Mouse (Mus musculus): ENCODE measurements around the gene Cyp8b1.
A peak's percentile ranks its signal among the peaks of the same experiment; 100 is the strongest.

Cyp8b1 gene

GRCm38 (mm10) chr9:121915056-121915455 lies 1.0 kb downstream of the Cyp8b1 start:
- DNase-seq (ENCODE audit: low spot score) = no peak

DNA sequence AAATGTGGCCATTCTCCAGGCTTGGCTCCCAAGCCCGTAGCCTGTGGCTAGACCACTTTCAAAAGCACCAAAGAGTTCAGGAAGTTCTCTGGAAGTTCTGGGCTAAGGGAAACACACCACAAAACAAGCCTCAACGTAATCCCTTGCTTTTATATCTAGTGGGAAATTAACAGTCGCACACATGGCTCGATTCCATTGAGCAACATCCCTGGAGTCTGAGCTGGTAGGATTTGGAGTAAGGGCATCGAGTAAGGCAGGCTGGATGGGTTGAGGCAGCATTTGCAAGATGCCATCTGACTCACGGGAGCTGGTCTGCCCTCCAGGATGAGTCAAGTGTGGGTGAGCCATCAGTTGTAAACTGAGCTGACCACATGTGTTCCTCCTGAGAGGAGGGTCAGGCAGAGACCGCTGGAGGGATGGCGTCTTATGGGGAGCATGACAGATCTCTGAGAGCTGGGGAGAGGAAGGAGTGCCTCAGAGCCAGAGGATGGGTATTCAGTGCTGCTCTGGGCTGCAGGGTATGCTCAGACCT lies 1.8 kb downstream of the Cyp8b1 start:
- no peak for DNase-seq (ENCODE audit: low spot score)

- DNase-seq (ENCODE audit: low spot score) = no peak
Measured at GRCm38 (mm10) chr9:121912786-121913185, 3.3 kb downstream of the Cyp8b1 start.

DNA sequence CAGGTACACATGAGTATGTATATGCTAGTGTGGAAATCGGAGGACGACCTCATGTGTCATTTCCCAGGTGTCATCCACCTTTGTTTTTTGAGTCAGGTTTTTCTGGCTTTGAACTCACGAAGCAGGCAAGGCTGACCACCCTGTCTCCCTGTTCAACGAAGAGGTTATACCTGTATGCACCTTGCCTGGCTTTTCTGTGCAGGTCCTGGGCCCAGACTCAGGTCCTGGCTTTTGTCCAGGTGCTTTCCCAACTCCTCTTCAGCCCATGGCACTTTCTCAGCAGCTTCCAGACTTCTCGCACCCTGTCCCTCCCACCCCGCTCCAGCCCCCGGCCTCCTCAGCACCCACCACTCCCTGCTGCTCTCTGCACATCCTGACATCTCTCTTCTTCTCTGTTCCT lies 4.9 kb downstream of the Cyp8b1 start:
- DNase-seq (ENCODE audit: low spot score) = no peak

- DNase-seq (ENCODE audit: low spot score) = no peak
Measured at GRCm38 (mm10) chr9:121909635-121910034, 6.5 kb downstream of the Cyp8b1 start.

- no peak for DNase-seq (ENCODE audit: low spot score)
Measured at GRCm38 (mm10) chr9:121908321-121908720, 7.8 kb downstream of the Cyp8b1 start.

DNA sequence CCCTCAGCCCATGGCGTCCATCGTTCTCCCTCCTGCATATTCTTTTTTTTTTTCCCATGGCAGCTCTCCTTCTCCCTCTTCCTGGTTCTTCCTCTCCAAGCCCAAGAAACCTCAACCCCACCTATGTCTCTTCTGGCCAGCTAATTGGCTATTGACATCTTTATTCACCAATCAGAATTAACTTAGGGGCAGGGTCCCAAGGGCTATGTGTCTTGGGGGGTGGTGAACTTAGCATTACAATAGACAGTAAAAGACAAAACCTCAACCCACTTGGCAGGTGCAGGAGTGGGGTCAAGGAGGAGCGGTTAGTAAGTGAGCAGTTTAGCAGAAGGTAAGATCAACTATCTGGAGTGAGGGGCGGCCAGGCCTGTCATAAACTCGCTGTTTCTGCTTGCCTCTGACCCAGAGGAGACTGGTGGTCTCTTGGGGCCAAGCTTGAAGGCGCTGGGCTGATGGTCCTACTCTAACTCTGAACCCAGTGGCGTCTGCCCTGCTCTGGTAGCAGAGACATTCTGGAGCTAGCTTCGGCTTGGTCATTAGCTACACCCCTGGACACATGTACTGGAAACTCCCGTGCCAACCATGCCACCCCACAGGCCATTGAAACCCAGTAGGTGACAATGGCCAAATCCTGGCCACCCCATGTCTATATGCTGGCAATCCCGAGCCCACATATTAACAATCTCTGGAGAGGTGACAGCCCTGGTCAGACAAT lies 8.6 kb downstream of the Cyp8b1 start:
- DNase-seq (ENCODE audit: low spot score) = no peak

DNA sequence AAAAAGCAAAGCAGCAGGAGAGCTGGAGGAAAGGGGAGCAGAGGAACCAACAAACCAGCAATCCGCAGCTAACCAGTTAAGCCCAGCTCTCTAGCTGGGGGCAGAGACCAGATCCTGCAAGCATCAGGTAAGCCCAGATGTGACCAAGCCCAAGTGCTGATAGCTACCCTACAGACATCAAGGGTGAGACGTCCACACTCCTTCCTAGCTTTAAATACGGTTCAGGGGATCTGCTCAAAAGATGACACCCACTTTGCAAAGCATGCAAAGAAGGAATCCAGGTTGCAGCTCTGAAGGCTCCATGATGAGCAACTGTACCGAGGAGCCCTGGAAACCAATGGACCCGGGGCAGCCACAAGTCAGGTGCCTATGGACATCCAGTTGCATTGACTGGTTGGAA lies 9.6 kb downstream of the Cyp8b1 start:
- no peak for DNase-seq (ENCODE audit: low spot score)

DNA sequence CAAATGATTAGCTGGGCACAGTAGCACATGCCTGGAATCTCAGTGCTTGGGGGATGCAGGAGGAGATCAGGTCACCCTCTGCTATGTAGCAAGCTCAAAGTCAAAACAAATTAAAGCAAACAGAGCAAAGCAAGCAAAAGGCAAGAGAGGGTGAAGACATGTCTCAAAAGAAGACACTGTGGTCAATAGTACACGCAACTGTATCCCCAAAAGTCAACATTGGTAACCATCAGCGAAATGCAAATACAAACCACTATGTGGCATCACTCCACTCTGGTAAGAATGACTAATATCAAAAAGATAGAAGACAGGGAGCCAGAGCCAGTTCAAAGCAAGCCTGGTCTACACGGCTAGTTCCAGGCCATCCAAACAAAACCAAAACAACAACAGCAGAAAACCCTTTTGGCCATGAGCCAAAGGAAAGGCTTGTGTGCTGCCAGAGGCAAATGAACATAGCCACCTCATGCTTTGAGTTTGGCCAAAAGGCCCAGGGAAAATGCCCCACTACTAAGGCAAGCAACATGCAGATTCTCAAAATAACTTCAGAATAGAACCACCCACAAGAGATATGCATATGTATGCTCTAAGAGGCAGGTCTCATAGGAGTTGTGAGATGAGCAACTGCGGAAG lies 10.4 kb downstream of the Cyp8b1 start:
- DNase-seq (ENCODE audit: low spot score) = peak; percentile 23

DNA sequence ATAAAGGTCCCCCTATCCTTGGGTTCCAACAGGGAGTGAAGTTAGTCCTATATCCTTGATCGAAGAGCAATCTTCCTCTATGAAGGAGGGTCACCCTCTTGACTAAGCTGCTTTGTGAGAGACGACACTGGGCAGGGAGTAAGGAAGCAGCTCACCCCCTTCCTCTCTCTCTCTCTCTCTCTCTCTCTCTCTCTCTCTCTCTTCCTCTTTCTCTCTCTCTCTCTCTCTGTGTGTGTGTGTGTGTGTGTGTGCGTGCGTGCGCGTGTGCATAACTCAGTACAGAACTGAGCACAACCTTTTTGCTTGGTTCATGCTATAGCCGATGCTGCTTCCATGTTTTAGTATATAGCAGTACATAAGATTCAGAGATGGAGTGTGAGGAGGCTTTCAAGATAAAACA lies 11.2 kb downstream of the Cyp8b1 start:
- DNase-seq (ENCODE audit: low spot score) = no peak

DNA sequence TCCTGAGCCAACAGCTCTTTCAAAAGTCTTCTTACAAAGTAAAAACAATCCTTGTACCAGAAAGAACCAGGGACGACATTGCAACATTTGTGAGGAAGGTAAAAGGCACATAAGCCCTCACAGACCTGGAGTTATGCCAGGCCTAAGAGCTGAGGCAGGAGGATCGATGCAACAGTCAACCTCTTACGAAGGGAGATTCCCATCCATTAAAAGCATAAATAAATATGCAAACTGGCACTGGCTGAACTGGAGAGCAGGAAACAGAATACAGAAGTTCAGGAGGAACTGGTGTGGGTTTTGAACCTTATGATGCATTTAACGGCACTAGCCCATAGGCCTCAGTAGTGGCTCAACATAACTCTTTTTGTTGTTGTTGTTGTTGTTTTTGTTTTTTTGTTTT lies 11.8 kb downstream of the Cyp8b1 start:
- DNase-seq (ENCODE audit: low spot score) = no peak

- peak; percentile 13 for DNase-seq (ENCODE audit: low spot score)
Measured at GRCm38 (mm10) chr9:121903476-121904305, 12.4 kb downstream of the Cyp8b1 start.

DNA sequence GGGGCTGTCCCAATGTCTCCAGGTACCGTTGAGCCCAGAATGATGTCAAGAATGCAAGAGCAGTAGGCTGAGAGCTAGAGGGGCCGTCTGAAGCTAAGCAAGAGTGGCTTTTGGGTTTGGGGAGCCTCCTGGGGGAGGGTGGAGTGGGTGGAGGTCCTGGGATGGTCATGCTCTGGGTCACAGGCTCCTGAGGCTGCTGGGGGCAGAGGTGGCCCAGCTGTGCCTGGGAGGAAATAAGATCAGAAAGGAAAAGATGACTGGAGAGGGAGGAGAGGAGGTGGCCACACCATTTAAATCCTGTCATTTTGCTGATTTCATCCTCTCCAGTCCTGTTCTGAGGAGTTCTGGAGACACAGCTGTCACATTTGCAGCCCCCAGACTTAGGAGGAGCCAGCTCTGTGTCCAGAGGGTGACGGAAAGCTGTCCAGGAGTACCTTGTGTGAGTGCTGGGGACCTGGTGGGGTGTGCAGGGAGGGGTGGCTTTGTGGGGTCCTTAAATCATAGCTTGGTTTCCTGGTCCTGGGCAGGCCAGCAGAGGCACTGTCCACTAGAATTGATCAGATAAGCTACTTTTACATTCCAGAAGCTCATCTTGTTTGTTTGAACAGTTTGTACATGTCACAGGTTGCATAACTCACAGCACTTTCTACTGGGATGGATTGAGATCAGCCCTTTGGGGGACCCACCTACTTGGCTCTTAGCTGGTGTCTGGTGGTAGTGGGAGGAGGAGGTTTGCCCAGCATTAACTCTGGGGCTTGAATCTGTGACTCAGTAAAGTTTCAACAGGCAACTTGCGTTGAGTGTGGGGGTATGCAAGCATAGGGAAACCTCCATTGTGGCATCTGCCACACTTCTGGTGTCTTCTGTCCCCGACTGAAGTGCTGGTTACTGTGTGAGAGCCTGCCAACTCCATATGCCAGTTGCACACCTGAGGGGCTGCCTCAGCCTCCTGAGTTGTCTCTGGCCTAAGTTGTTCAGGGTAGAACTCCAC lies 14.1 kb downstream of the Cyp8b1 start:
- DNase-seq (ENCODE audit: low spot score) = no peak

- no peak for DNase-seq (ENCODE audit: low spot score)
Measured at GRCm38 (mm10) chr9:121900282-121900855, 15.7 kb downstream of the Cyp8b1 start.

- DNase-seq (ENCODE audit: low spot score) = no peak
Measured at GRCm38 (mm10) chr9:121899306-121899705, 16.8 kb downstream of the Cyp8b1 start.

- no peak for DNase-seq (ENCODE audit: low spot score)
Measured at GRCm38 (mm10) chr9:121898245-121898644, 17.9 kb downstream of the Cyp8b1 start, which contains the start of gene Ackr2. Gene Ackr2, plus strand, starts transcription at chr9:121898355.

DNA sequence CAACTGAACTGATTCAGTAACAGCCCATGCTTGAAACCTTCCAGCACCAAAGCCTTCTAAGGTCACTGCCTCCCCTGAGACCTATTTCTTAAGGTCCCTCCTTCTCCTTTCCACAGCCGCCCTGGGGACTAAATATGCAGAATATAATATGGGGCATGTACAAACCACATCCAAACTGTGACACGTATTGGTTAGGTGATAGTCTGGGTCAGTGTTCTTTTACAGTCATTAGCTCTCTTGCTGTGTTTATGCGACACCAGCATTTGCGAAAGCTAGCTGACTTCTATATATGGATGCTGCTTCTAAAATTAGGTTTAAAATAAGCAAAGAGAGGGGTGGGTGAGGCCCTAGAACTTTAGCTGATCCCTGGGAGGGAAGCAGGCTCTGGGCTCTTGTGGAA lies 19.3 kb downstream of the Cyp8b1 start:
- DNase-seq (ENCODE audit: low spot score) = no peak

DNA sequence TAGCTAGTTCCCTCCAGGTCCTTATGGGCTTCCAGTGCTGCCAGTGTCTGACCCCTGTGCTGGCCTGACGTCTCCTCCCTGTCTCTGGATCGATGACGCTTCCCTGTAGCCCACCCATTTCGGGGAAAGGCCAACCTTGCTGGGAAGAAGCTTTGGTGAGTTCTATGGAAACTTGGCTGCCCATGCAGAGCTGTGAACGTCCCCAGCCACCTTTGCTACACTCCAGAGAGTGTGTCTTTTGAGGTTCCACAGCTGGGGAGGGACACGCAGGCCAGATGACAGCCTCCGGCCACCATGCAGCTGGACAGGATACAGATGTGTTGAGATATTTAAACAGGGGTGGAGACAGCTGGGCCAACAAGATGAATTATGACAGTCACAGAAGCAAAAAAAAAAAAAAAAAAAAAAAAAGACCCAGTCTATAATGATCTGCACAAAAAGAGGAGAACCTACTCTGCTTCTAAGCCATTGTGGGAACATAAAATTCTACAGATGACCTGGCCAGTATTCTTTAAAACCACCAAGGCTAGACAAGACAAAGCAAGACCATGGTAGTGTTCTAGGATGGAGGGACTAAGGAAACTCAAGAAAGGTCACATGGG lies 20.6 kb downstream of the Cyp8b1 start:
- no peak for DNase-seq (ENCODE audit: low spot score)

DNA sequence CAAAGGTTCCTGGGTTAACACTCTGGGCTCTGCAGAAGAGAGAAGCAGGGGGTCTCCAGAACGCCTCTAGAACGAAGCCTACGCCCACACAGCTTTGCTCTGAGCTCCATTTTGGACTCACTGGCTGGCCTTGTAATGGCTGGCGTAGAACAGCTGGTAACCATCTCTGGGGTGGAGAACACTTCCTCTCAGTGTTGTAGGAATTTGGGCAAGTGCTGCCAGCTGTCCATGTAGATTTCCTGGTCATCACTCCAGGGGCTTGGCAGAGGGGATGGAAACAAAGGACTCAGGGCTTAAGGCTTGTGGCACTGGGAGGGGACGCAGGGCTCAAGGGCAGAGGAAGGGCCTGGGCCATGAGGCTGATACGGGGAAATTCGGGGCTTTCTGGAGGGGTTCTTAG lies 21.7 kb downstream of the Cyp8b1 start:
- DNase-seq (ENCODE audit: low spot score) = no peak

DNA sequence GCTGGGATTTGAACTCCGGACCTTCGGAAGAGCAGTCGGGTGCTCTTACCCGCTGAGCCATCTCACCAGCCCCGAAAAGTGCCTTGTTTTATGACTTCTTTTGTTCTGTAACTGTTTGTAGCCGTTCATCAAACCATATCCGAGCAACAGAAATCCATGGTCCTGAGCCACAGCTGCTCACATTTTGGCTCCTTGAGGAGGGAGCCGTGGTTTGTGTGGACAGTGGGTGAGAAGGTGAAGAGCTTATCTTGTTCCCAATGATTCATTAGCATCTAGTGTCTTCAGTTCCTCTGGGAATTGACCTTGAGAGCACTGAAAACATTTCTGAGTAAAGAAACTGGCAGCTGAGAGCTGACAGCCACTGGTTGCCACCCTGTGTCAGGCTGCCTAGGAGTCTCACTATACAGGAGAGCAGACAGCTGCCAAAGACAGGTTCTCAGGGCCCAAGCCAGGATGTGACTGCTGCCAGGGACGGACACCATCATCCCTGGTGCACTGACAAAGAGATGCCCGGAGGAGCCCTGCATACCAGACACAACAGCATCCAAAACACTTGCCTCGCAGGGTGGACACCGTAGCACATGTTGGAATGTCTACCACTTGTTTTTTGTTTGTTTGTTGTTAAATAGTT lies 23.9 kb downstream of the Cyp8b1 start:
- no peak for DNase-seq (ENCODE audit: low spot score)
